Mouse (Mus musculus): ENCODE measurements around the gene Klhl5.

- TF ChIP-seq EP300 (IDR thresholded peaks at IDR 0.05) (no peak), CTCF (IDR thresholded peaks at IDR 0.05) (no peak)
Observed at GRCm38 (mm10) chr5:65093769-65094168, 13.6 kb upstream of the Klhl5 start.
